Mouse (Mus musculus) thymus, adult 2 months (tissue): ENCODE measurements at regions not wholly inside any gene's neighbourhood (a gene's known extent, or its start where the extent isn't known, plus 50 kb on each side); places are given as distances from the start of the nearest gene placed in this dataset.

ENCODE experiments used
- CTCF ChIP-seq: fragments of 200-500 bp; IDR thresholded peaks from 2 replicates; pipeline ENCODE4 v1.5.1; 2012; ENCODE audit warnings: mild to moderate bottlenecking, control low read depth, low read length, moderate library complexity, borderline replicate concordance; ENCODE audit not compliant: control insufficient read depth, poor library complexity, insufficient read depth; ENCODE audit errors: extremely low read depth
- POLR2A ChIP-seq: fragments of 200-500 bp; IDR thresholded peaks from 2 replicates; pipeline ENCODE4 v1.6.1; 2012; ENCODE audit warnings: mild to moderate bottlenecking, low read length, control low read depth, moderate library complexity; ENCODE audit not compliant: control insufficient read depth, poor library complexity, insufficient read depth; ENCODE audit errors: extremely low read depth

DNA sequence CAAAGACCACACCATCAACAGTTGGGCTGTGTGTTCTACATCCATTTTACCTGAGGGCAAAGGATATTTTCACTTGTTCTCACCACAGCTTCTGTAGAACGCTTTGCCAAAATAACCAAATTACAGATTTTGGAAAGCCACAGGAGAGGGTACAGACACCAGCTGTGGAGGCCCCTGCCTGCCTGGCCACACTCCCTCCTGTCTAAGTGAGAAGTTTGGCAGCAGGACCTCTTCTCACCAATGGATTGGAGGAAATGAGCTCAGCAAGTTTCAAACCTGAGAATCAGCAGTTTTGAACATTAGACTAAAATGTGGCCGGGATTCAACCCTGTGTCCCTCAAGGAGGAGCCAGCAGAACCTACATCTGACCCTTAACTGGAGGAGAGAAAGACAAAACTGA, 206.2 kb upstream of the Plxna2 start:
- TF ChIP-seq CTCF = no peak
- no peak for TF ChIP-seq POLR2A
